Mouse (Mus musculus) adrenal gland (tissue): ENCODE measurements around the gene Rgs6.

Experiments used
- intact Hi-C: fragments of 180-260 bp; cut with DNase I; formaldehyde crosslinking; loops from one replicate; pipeline ENCODE4 v1.15.1; 2025
- long read RNA-seq, 2 experiments: library from polyadenylated mRNA; unstranded; transcript quantifications; one replicate each; pipeline ENCODE4 v2.0.0; 2020; ENCODE audit warnings: borderline replicate concordance in 1 of 2; ENCODE audit not compliant: insufficient replicate concordance in 1 of 2

Rgs6 gene
- long read RNA-seq, experiment 1, partial matches to known transcripts: 0 of 1 reads
- long read RNA-seq, experiment 1, other reads (novel, unspliced or antisense): 1 of 1 reads
- long read RNA-seq, experiment 2: 0 reads

GRCm38 (mm10) chr12:82588017-82588416 lies at the start of gene Rgs6:
Gene Rgs6, plus strand, starts transcription at chr12:82588292.
- intact Hi-C loops: no loop called here

GRCm38 (mm10) chr12:82547127-82547526 lies 41.0 kb upstream of the Rgs6 start:
- intact Hi-C loops: no loop called here

- intact Hi-C loops: no loop called here
These were observed 38.9 kb upstream of the Rgs6 start for GRCm38 (mm10) chr12:82549228-82549627.

GRCm38 (mm10) chr12:82550076-82550475 lies 38.0 kb upstream of the Rgs6 start:
- intact Hi-C loops: no loop called here

- intact Hi-C loops: no loop called here
These were observed 35.7 kb upstream of the Rgs6 start for GRCm38 (mm10) chr12:82552376-82552775.

- intact Hi-C loops: no loop called here
These were observed 25.2 kb upstream of the Rgs6 start for GRCm38 (mm10) chr12:82562916-82563315.

- intact Hi-C loops: no loop called here
These were observed 19.7 kb upstream of the Rgs6 start for GRCm38 (mm10) chr12:82568370-82568769.

GRCm38 (mm10) chr12:82572706-82573105 lies 15.4 kb upstream of the Rgs6 start:
- intact Hi-C loops: no loop called here

- intact Hi-C loops: no loop called here
These were observed 1.5 kb upstream of the Rgs6 start for GRCm38 (mm10) chr12:82586592-82586991.

GRCm38 (mm10) chr12:82587348-82587895 lies 670 bp upstream of the Rgs6 start:
- intact Hi-C loops: no loop called here

- intact Hi-C loops: no loop called here
These were observed 946 bp downstream of the Rgs6 start for GRCm38 (mm10) chr12:82588846-82589630.

GRCm38 (mm10) chr12:82599011-82599410 lies 10.9 kb downstream of the Rgs6 start:
- intact Hi-C loops: no loop called here

- intact Hi-C loops: no loop called here
These were observed 12.3 kb downstream of the Rgs6 start for GRCm38 (mm10) chr12:82600406-82600805.

GRCm38 (mm10) chr12:82602823-82603222 lies 14.7 kb downstream of the Rgs6 start:
- intact Hi-C loops: no loop called here

- intact Hi-C loops: no loop called here
These were observed 15.2 kb downstream of the Rgs6 start for GRCm38 (mm10) chr12:82603308-82603707.

- intact Hi-C loops: no loop called here
These were observed 15.9 kb downstream of the Rgs6 start for GRCm38 (mm10) chr12:82603979-82604378.

GRCm38 (mm10) chr12:82612769-82613660 lies 24.9 kb downstream of the Rgs6 start:
- intact Hi-C loops: no loop called here

- intact Hi-C loops: no loop called here
These were observed 28.4 kb downstream of the Rgs6 start for GRCm38 (mm10) chr12:82616486-82616812.

- intact Hi-C loops: no loop called here
These were observed 29.0 kb downstream of the Rgs6 start for GRCm38 (mm10) chr12:82616813-82617681.

- intact Hi-C loops: no loop called here
These were observed 29.7 kb downstream of the Rgs6 start for GRCm38 (mm10) chr12:82617682-82618370.
